Mouse (Mus musculus): Measurements from ENCODE around the gene Spata16. TPM values are rescaled to one million over a fixed set of nuclear protein-coding genes. Genes with fewer than 3 reads are reported as not detected.
"Not testable (repeated sequence)": the region's sequence is repeated elsewhere in the genome, so short reads cannot be mapped to it uniquely, and the experiment has no call there.

Gene Spata16
- polyA plus RNA-seq (2015; fragmentation: Nextera tagmentation; extraction: Ambion mirVana) = not detected in 2 replicates

DNA sequence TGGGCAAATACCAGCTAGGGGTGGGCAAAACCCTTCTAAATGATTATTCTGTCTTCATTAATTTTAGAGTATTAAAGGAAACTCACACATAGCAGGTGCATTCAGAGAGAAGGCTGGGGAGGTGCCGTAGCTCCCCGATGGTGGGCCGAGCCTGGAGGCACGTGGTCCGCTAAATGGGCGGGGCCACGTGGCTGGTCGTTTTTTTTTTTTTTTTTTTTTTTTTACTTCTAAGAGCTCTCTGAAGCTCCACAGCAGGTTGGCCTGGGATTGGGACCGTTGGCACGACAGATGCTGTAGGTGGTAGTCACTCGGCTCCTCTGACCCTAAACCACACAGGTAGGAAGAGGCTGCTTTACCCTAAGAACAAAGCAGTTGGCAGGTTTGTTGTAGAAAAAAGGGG is at the start of gene Spata16:
Gene Spata16, plus strand, starts transcription at position 219 of the 400 bp plus-strand sequence.
- WGBS = 65% methylated on average over 11 of the region's 11 CpGs
- Histone ChIP-seq H3K9me3 (replicated peaks) (no peaks in the 10 kb centered on the region), H3K27ac (replicated peaks) (no peak within 1 kb of the TSS), H3K27me3 (no peaks in the 10 kb centered on the region), H3K4me3 (replicated peaks) (no peak within 1 kb of the TSS), H3K9ac (no peak within 1 kb of the TSS), H3K4me2 (replicated peaks) (no peak within 1 kb of the TSS), H3K4me1 (no peaks in the 10 kb centered on the region), H3K36me3 (no peaks in the 10 kb centered on the region)
- no peak for ATAC-seq (ENCODE audit: insufficient number of reproducible peaks, low FRiP score, low TSS enrichment, low read depth)

DNA sequence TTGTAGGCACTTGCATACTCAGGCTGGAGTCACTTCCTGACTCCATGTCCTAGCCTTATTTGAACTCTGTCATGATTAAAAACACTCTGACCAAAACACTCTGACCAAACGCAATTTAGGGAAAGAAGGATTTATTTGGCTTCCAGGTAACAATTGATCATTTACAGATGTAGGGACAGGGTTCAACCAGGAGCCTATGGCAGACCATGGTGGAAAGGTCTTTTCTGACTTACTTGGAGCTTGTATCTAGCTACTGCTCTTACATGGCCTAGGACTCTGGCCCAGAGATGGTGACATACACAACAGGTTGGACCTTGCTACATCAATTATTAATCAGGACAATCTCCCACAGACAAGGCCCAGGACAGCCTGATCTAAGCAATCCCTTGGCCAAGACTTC is 32.6 kb upstream of the Spata16 start:
- no peaks in the 10 kb centered on the region for H3K27me3 ChIP-seq
- no peak overlapping the region for H3K4me2 ChIP-seq (replicated peaks)
- WGBS = 63% methylated on average over 1 of the region's 1 CpGs
- no peak overlapping the region for H3K4me3 ChIP-seq (replicated peaks)
- H3K36me3 ChIP-seq = no peaks in the 10 kb centered on the region
- no peak overlapping the region for H3K9ac ChIP-seq
- H3K4me1 ChIP-seq = no peaks in the 10 kb centered on the region
- no peak for ATAC-seq (ENCODE audit: insufficient number of reproducible peaks, low FRiP score, low TSS enrichment, low read depth)
- no peak overlapping the region for H3K27ac ChIP-seq (replicated peaks)
- no peaks in the 10 kb centered on the region for H3K9me3 ChIP-seq (replicated peaks)

DNA sequence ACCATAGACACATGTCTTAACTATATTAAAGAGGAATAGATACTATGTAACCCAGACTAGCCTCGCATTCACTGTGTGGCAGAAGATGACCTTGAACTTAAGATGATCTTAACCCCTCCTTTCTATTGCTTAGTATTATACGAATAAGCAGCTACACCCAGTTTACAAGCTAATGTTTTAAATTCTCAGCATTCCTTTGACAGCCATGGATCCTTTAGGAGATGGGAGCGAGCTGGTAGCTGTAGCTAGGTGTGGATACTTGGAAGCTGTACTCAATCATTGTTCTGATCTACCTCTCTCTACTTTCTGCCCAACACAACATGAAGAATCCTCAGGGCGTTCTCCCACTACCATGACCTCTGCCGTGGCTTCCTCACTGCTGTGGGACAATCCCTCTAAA is 28.9 kb upstream of the Spata16 start:
- Histone ChIP-seq H3K4me1 (no peaks in the 10 kb centered on the region), H3K9ac (no peak overlapping the region), H3K9me3 (replicated peaks) (no peaks in the 10 kb centered on the region), H3K27ac (replicated peaks) (no peak overlapping the region), H3K4me3 (replicated peaks) (no peak overlapping the region), H3K4me2 (replicated peaks) (no peak overlapping the region), H3K36me3 (no peaks in the 10 kb centered on the region), H3K27me3 (no peaks in the 10 kb centered on the region)
- no peak for ATAC-seq (ENCODE audit: insufficient number of reproducible peaks, low FRiP score, low TSS enrichment, low read depth)
- WGBS = 78% methylated on average over 5 of the region's 5 CpGs

DNA sequence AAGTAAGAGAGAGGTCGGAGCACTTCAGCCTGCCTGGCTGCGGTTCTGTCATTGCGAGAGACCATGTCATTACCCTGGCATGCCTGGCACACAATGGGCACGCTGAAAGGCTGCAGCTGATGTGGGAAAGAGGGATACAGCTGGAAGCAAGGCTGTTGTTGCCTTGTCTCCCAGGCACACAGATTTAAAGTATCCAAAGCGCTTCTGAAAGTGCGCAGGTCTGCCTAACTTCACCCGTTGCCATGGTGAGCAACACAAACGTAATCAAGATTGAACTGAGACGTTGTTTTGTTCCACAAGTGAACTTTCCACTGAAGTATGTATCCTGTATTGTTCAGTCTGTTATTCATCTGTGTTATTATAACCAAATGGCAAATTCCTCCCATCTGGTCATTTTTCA is 1.8 kb downstream of the Spata16 start:
- Histone ChIP-seq H3K36me3 (no peaks in the 10 kb centered on the region), H3K27ac (replicated peaks) (no peak overlapping the region), H3K4me1 (no peaks in the 10 kb centered on the region), H3K9ac (no peak overlapping the region), H3K27me3 (no peaks in the 10 kb centered on the region), H3K4me2 (replicated peaks) (no peak overlapping the region), H3K9me3 (replicated peaks) (no peaks in the 10 kb centered on the region), H3K4me3 (replicated peaks) (no peak overlapping the region)
- WGBS = 47% methylated on average over 9 of the region's 9 CpGs
- no peak for ATAC-seq (ENCODE audit: insufficient number of reproducible peaks, low FRiP score, low TSS enrichment, low read depth)

DNA sequence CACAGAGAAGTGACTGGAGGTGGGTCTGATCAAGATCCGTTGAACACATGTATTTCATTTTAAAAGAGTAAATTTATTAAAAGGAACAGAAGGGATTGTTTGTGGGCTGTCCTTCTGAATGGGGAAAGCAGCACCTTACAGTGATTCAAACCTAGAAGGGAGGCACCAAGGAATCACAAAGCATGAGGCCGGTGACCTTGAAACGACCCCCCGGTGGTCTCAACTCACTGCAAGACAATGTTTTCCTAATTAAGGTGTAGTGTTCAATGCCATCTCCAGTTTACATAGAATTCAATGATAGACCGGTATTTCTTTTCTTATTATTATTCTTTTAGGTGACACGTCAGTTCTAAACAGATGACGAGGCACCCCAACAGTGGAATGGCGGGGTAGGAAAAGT is 2.4 kb downstream of the Spata16 start:
- Histone ChIP-seq H3K9ac (no peak overlapping the region), H3K4me1 (no peaks in the 10 kb centered on the region), H3K27ac (replicated peaks) (no peak overlapping the region), H3K4me3 (replicated peaks) (no peak overlapping the region), H3K4me2 (replicated peaks) (no peak overlapping the region), H3K27me3 (no peaks in the 10 kb centered on the region), H3K36me3 (no peaks in the 10 kb centered on the region), H3K9me3 (replicated peaks) (no peaks in the 10 kb centered on the region)
- no peak for ATAC-seq (ENCODE audit: insufficient number of reproducible peaks, low FRiP score, low TSS enrichment, low read depth)
- WGBS = 82% methylated on average over 8 of the region's 8 CpGs

DNA sequence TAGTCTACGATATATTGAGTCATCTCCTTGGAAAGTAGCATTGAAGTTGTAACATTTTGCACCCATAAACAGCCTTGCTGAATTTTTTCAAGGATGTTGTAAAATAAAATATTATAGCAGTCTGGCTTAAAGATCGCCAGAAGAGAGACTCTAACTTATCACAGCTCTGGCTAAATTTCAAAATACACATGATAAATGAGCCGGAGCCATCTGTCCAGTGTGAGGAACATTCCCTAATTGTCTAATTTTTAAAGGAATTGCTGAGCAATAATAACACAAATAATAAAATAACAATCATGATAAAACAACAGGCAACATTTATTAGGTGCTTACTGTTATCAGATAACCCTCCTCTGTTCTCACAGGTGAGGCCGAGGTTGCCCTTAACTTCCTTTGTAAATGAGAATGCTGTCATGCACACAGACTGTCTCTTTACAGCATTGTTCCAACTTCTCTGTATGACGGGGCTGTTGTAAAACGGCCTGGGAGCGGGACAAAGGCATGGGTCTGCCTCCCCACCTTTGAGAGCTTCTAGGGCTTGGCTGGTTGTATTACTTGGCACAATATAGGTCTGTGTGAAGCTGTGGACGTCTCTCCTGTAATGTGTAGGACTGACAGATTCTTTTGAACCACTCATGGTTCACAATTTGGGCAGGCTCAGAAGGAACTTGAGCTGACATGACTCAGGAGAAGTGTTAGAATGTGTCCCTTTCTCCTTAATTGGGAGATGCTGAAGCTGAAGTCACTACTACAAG is 3.1 kb downstream of the Spata16 start:
- 77% methylated on average over 8 of the region's 8 CpGs for WGBS
- no peak for ATAC-seq (ENCODE audit: insufficient number of reproducible peaks, low FRiP score, low TSS enrichment, low read depth)
- Histone ChIP-seq H3K9ac (no peak overlapping the region), H3K4me1 (no peaks in the 10 kb centered on the region), H3K4me3 (replicated peaks) (no peak overlapping the region), H3K27ac (replicated peaks) (no peak overlapping the region), H3K9me3 (replicated peaks) (no peaks in the 10 kb centered on the region), H3K4me2 (replicated peaks) (no peak overlapping the region), H3K36me3 (no peaks in the 10 kb centered on the region), H3K27me3 (no peaks in the 10 kb centered on the region)

DNA sequence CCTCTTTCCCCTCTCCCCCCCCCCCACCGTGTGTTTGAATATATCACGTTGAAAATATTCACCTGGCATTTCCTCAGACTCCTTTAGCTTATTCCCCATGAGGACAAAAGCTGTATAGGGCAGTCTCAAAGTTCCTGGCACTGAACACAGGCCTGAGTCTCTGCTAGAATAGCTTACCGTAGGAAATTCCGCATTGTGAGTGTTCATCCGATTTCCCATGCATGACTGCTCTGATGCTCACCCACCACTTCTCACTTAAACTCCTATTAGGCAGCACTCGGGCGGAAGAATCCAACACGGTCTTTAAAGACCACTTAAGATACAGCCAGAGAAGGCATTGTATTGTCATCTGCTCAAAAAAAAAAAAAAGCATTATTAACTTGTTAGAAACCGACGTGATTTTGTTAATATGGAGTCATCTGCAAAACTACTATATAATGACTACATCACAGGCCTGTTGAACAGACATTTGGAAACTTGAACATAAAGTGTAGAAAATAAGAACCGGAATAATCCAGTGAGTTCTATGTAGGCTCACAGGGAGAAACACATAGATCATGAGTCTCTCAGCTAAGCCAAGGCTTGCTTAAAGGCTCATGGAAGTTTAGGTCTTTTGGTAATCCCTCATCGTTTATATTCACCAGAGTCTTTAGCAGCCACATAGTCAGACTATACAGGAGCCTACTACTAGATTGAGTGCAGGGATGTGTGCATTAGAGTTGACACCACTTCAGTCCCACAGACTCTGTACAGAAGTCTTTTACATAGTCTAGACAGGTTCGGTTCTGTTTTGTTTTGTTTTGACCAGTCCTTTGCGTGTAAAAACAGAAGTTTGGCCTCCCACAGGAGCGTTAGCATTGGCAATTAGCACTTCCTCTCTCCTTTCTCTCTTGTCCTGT is 4.2 kb downstream of the Spata16 start:
- Histone ChIP-seq H3K4me1 (no peaks in the 10 kb centered on the region), H3K9me3 (replicated peaks) (no peaks in the 10 kb centered on the region), H3K4me3 (replicated peaks) (no peak overlapping the region), H3K36me3 (no peaks in the 10 kb centered on the region), H3K9ac (no peak overlapping the region), H3K4me2 (replicated peaks) (no peak overlapping the region), H3K27ac (replicated peaks) (no peak overlapping the region), H3K27me3 (no peaks in the 10 kb centered on the region)
- WGBS = 67% methylated on average over 15 of the region's 15 CpGs
- ATAC-seq (ENCODE audit: insufficient number of reproducible peaks, low FRiP score, low TSS enrichment, low read depth) = no peak

DNA sequence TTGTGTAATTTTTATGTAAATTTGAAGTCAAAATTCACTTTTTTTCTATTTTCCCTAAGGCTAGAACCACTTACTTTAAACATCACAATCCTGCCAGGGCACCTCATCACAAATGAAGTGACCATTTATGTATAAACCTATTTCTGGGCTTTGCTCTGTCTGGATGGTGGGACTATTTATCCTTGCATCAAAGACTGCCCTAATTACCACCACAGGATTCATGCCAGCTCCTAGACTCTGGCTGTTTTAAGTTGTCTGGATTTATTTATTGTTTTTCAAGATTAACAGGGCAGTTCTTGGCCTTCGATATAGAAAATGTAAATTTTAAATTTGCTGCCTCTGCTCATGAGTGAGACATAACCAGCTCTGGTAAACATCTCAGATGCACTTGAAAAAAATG is 6.7 kb downstream of the Spata16 start:
- Histone ChIP-seq H3K36me3 (no peaks in the 10 kb centered on the region), H3K9ac (no peak overlapping the region), H3K4me2 (replicated peaks) (no peak overlapping the region), H3K4me1 (no peaks in the 10 kb centered on the region), H3K27me3 (no peaks in the 10 kb centered on the region), H3K4me3 (replicated peaks) (no peak overlapping the region), H3K9me3 (replicated peaks) (no peaks in the 10 kb centered on the region), H3K27ac (replicated peaks) (no peak overlapping the region)
- no peak for ATAC-seq (ENCODE audit: insufficient number of reproducible peaks, low FRiP score, low TSS enrichment, low read depth)
- 62% methylated on average over 1 of the region's 1 CpGs for WGBS

DNA sequence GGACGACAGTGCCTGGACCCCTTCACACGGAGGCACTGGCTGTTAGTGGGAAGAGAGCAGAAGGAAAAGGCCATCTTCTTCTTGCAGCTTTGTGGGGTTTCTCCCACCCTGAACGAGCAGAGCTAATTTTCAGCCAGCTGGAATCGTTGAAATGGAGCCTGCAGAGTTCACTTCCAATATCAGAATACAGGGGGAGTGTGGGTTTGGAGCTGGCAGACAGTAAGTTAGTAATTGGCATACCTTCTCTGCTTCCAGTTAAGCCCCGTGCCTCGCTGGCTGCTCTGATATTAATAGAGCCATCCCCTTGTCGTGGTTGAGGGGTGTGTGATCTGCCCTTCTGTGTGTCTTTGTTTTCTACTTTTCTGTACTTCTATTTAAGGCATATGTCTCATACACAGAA is 9.4 kb downstream of the Spata16 start:
- H3K27me3 ChIP-seq = no peaks in the 10 kb centered on the region
- H3K4me2 ChIP-seq (replicated peaks) = no peak overlapping the region
- H3K4me1 ChIP-seq = no peaks in the 10 kb centered on the region
- no peak overlapping the region for H3K27ac ChIP-seq (replicated peaks)
- WGBS = 49% methylated on average over 7 of the region's 7 CpGs
- H3K4me3 ChIP-seq (replicated peaks) = no peak overlapping the region
- H3K9ac ChIP-seq = no peak overlapping the region
- no peaks in the 10 kb centered on the region for H3K36me3 ChIP-seq
- ATAC-seq (ENCODE audit: insufficient number of reproducible peaks, low FRiP score, low TSS enrichment, low read depth) = no peak
- no peaks in the 10 kb centered on the region for H3K9me3 ChIP-seq (replicated peaks)

DNA sequence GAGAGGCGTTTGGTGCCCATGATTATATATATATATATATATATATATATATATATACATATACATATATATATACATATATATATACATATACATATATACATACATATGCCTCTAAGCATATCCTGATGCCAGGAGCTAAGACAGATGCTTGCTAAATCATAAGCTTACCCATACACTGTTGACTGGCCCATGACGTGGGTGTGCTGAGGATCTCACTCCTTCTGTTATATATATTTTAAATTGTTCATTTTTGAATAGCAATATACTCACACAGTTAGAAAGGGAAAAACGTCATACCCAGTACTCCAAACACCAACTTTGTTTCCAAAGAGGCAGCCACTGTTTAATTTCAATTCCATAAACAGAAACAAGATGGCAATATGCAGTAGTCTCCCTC is 48.4 kb downstream of the Spata16 start:
- Histone ChIP-seq H3K4me1 (no peaks in the 10 kb centered on the region), H3K36me3 (no peaks in the 10 kb centered on the region), H3K27ac (replicated peaks) (no peak overlapping the region), H3K27me3 (no peaks in the 10 kb centered on the region), H3K9me3 (replicated peaks) (no peaks in the 10 kb centered on the region), H3K9ac (no peak overlapping the region), H3K4me2 (replicated peaks) (no peak overlapping the region), H3K4me3 (replicated peaks) (no peak overlapping the region)
- no peak for ATAC-seq (ENCODE audit: insufficient number of reproducible peaks, low FRiP score, low TSS enrichment, low read depth)
- WGBS = 73% methylated on average over 3 of the region's 3 CpGs

DNA sequence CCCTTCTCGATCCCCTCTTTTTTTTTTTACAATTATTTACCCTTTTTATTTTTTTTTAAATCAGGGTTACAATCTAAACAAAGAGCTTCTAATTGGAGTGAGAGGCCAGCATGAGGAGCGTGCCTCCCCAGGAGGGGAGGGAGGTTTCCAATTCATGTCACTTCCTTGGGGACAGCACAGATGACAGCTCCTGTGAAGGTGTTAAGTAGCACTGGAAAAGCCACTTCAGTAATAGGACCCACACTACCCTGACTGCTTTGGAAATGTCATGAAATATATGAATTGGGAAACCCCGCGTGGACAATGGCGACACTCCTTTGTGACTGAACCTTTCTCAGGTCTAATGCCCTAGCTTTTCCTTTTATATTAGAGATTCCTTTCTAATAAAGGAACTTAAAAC is 72.1 kb downstream of the Spata16 start:
- not testable (repeated sequence) for H3K27me3 ChIP-seq; ATAC-seq (ENCODE audit: insufficient number of reproducible peaks, low FRiP score, low TSS enrichment, low read depth); H3K4me1 ChIP-seq; H3K36me3 ChIP-seq; H3K4me3 ChIP-seq (replicated peaks); H3K27ac ChIP-seq (replicated peaks); H3K4me2 ChIP-seq (replicated peaks); H3K9me3 ChIP-seq (replicated peaks); H3K9ac ChIP-seq
- WGBS = 78% methylated on average over 5 of the region's 5 CpGs

All from embryonic facial prominence, embryonic 15.5 days (tissue).